Mouse (Mus musculus) neural tube, embryonic 12.5 days (tissue): ENCODE measurements around the gene Axin1. TPM values are rescaled to one million over a fixed set of nuclear protein-coding genes. Genes with fewer than 3 reads are reported as not detected.

ENCODE experiments used
- ATAC-seq: fragments of 200-750 bp; cut with Nextera tagmentation; 2 replicates; pipeline ENCODE4 v1.8.0; 2017; ENCODE audit warnings: low read depth, mild to moderate bottlenecking, moderate TSS enrichment, moderate library complexity; ENCODE audit not compliant: low FRiP score
- H3K27ac ChIP-seq: fragments of 300-500 bp; sonication (generic); 2 replicates; pipeline ENCODE4 v1.5.1; 2016
- H3K27me3 ChIP-seq: fragments of 300-500 bp; sonication (generic); replicated peaks from 2 replicates; pipeline ENCODE4 v1.6.1; 2016; ENCODE audit warnings: mild to moderate bottlenecking
- H3K36me3 ChIP-seq: fragments of 300-500 bp; sonication (generic); 2 replicates; pipeline ENCODE4 v1.6.1; 2016; ENCODE audit warnings: mild to moderate bottlenecking
- H3K4me1 ChIP-seq: fragments of 300-500 bp; sonication (generic); 2 replicates; pipeline ENCODE4 v1.6.1; 2016
- H3K4me2 ChIP-seq: fragments of 300-500 bp; sonication (generic); replicated peaks from 2 replicates; pipeline ENCODE4 v1.6.1; 2016; ENCODE audit warnings: mild to moderate bottlenecking
- H3K4me3 ChIP-seq: fragments of 300-500 bp; sonication (generic); 2 replicates; pipeline ENCODE4 v1.5.1; 2016
- H3K9ac ChIP-seq: fragments of 300-500 bp; sonication (generic); 2 replicates; pipeline ENCODE4 v1.6.1; 2016; ENCODE audit warnings: mild to moderate bottlenecking
- H3K9me3 ChIP-seq: fragments of 300-500 bp; sonication (generic); 2 replicates; pipeline ENCODE4 v1.6.1; 2016; ENCODE audit warnings: mild to moderate bottlenecking
- WGBS: fragments of 180-500 bp; shearing (Covaris S2); methylation state at CpG from one replicate; pipeline ENCODE4 v1.1.7; 2016; 5-methylcytosine and 5-hydroxymethylcytosine counted together
- polyA plus RNA-seq: library from polyadenylated mRNA; unstranded; fragments of >200 nt; fragmentation: Nextera tagmentation; extraction: Ambion mirVana; gene quantifications from 2 replicates; pipeline ENCODE4 v1.2.1, GENCODE M21; 2016

The Axin1 gene
- polyA plus RNA-seq, 1 experiment from 2014 or later = 23.4 TPM

- Histone ChIP-seq H3K4me1 (peaks cover 15% of the 10 kb centered on the region), H3K4me2 (peak overlapping the region; percentile 92), H3K4me3 (peak overlapping the region; percentile 89), H3K9me3 (no peaks in the 10 kb centered on the region), H3K27ac (no peak overlapping the region), H3K27me3 (0 out of 2 replicates have a peak, but pooled peaks cover 3% of the 10 kb centered on the region), H3K9ac (peak overlapping the region; percentile 77), H3K36me3 (peaks cover 43% of the 10 kb centered on the region)
- 88% methylated on average over 7 of the region's 7 CpGs for WGBS
- ATAC-seq = no peak
Measured at GRCm38 (mm10) chr17:26124560-26124959, 13.9 kb upstream of the Axin1 start.

GRCm38 (mm10) chr17:26125226-26125625 lies 13.3 kb upstream of the Axin1 start:
- H3K4me3 ChIP-seq = no peak overlapping the region
- no peak for ATAC-seq
- 95% methylated on average over 10 of the region's 10 CpGs for WGBS
- no peak overlapping the region for H3K27ac ChIP-seq
- H3K9me3 ChIP-seq = no peaks in the 10 kb centered on the region
- peaks cover 50% of the 10 kb centered on the region for H3K36me3 ChIP-seq
- H3K4me2 ChIP-seq = peak overlapping the region; percentile 24
- H3K27me3 ChIP-seq = no peaks in the 10 kb centered on the region
- peaks cover 15% of the 10 kb centered on the region for H3K4me1 ChIP-seq
- H3K9ac ChIP-seq = no peak overlapping the region

- Histone ChIP-seq H3K36me3 (peaks cover 65% of the 10 kb centered on the region), H3K4me2 (no peak overlapping the region), H3K4me1 (no peaks in the 10 kb centered on the region), H3K9ac (no peak overlapping the region), H3K4me3 (no peak overlapping the region), H3K27ac (no peak overlapping the region), H3K27me3 (no peaks in the 10 kb centered on the region), H3K9me3 (no peaks in the 10 kb centered on the region)
- WGBS = 78% methylated on average over 18 of the region's 18 CpGs
- ATAC-seq = no peak
Measured at GRCm38 (mm10) chr17:26131062-26131732, 7.3 kb upstream of the Axin1 start.

- H3K4me2 ChIP-seq = no peak overlapping the region
- WGBS = 91% methylated on average over 18 of the region's 18 CpGs
- no peaks in the 10 kb centered on the region for H3K27me3 ChIP-seq
- no peak overlapping the region for H3K9ac ChIP-seq
- ATAC-seq = no peak
- H3K36me3 ChIP-seq = peaks cover 56% of the 10 kb centered on the region
- no peak overlapping the region for H3K27ac ChIP-seq
- no peak overlapping the region for H3K4me3 ChIP-seq
- H3K4me1 ChIP-seq = no peaks in the 10 kb centered on the region
- no peaks in the 10 kb centered on the region for H3K9me3 ChIP-seq
Measured at GRCm38 (mm10) chr17:26131856-26132853, 6.3 kb upstream of the Axin1 start.

GRCm38 (mm10) chr17:26137106-26137750 lies 1.3 kb upstream of the Axin1 start:
- no peaks in the 10 kb centered on the region for H3K9me3 ChIP-seq
- H3K9ac ChIP-seq = no peak overlapping the region
- 90% methylated on average over 11 of the region's 11 CpGs for WGBS
- no peak overlapping the region for H3K4me3 ChIP-seq
- H3K4me2 ChIP-seq = no peak overlapping the region
- H3K27ac ChIP-seq = no peak overlapping the region
- H3K36me3 ChIP-seq = peaks cover 7% of the 10 kb centered on the region; the same call in 1 of the 2 replicates
- ATAC-seq = no peak
- H3K4me1 ChIP-seq = peaks cover 21% of the 10 kb centered on the region
- H3K27me3 ChIP-seq = no peaks in the 10 kb centered on the region

GRCm38 (mm10) chr17:26137751-26138130 lies 747 bp upstream of the Axin1 start:
- no peaks in the 10 kb centered on the region for H3K9me3 ChIP-seq
- no peak for ATAC-seq

GRCm38 (mm10) chr17:26138901-26139381 lies 453 bp downstream of the Axin1 start:
- Histone ChIP-seq H3K4me1 (peaks cover 21% of the 10 kb centered on the region), H3K9me3 (no peaks in the 10 kb centered on the region), H3K27me3 (no peaks in the 10 kb centered on the region), H3K27ac (peak overlapping the region; percentile 88), H3K4me2 (peak overlapping the region; percentile 90), H3K36me3 (peaks cover 13% of the 10 kb centered on the region), H3K4me3 (peak overlapping the region; percentile 92), H3K9ac (peak overlapping the region; percentile 93)
- peak; percentile 77 for ATAC-seq
- under 1% methylated on average over 58 of the region's 58 CpGs for WGBS

More at GRCm38 (mm10) chr17:26137751-26138130, 747 bp upstream of the Axin1 start:
- Histone ChIP-seq H3K36me3 (peaks cover 5% of the 10 kb centered on the region), H3K4me3 (0 out of 2 replicates have a peak overlapping the region, but pooled peaks have one; percentile 92), H3K9ac (0 out of 2 replicates have a peak overlapping the region, but pooled peaks have one; percentile 42), H3K4me2 (peak overlapping the region; percentile 90), H3K4me1 (peaks cover 21% of the 10 kb centered on the region), H3K27me3 (no peaks in the 10 kb centered on the region), H3K27ac (no peak overlapping the region)
- WGBS = 77% methylated on average over 2 of the region's 2 CpGs

- no peaks in the 10 kb centered on the region for H3K9me3 ChIP-seq
- no peak overlapping the region for H3K27ac ChIP-seq
- no peak overlapping the region for H3K4me3 ChIP-seq
- H3K4me1 ChIP-seq = peaks cover 18% of the 10 kb centered on the region
- H3K27me3 ChIP-seq = no peaks in the 10 kb centered on the region
- no peak overlapping the region for H3K9ac ChIP-seq
- peaks cover 37% of the 10 kb centered on the region for H3K36me3 ChIP-seq
- ATAC-seq = no peak
- WGBS = 93% methylated on average over 4 of the region's 4 CpGs
- no peak overlapping the region for H3K4me2 ChIP-seq
Measured at GRCm38 (mm10) chr17:26142796-26143195, 4.3 kb downstream of the Axin1 start.

- peaks cover 14% of the 10 kb centered on the region for H3K4me1 ChIP-seq
- WGBS = 91% methylated on average over 5 of the region's 5 CpGs
- no peak overlapping the region for H3K27ac ChIP-seq
- no peaks in the 10 kb centered on the region for H3K9me3 ChIP-seq
- no peak overlapping the region for H3K9ac ChIP-seq
- H3K4me2 ChIP-seq = no peak overlapping the region
- H3K36me3 ChIP-seq = peaks cover 43% of the 10 kb centered on the region
- no peak overlapping the region for H3K4me3 ChIP-seq
- no peaks in the 10 kb centered on the region for H3K27me3 ChIP-seq
- no peak for ATAC-seq
Measured at GRCm38 (mm10) chr17:26143386-26143785, 4.9 kb downstream of the Axin1 start.

- Histone ChIP-seq H3K9me3 (no peaks in the 10 kb centered on the region), H3K27me3 (no peaks in the 10 kb centered on the region), H3K27ac (no peak overlapping the region), H3K4me1 (no peaks in the 10 kb centered on the region), H3K4me3 (no peak overlapping the region), H3K4me2 (no peak overlapping the region), H3K36me3 (peaks cover 64% of the 10 kb centered on the region), H3K9ac (no peak overlapping the region)
- 81% methylated on average over 2 of the region's 2 CpGs for WGBS
- ATAC-seq = no peak
Measured at GRCm38 (mm10) chr17:26149056-26149455, 10.6 kb downstream of the Axin1 start.

GRCm38 (mm10) chr17:26151886-26152630 lies 13.6 kb downstream of the Axin1 start:
- H3K4me3 ChIP-seq = no peak overlapping the region
- H3K4me1 ChIP-seq = no peaks in the 10 kb centered on the region
- H3K9me3 ChIP-seq = no peaks in the 10 kb centered on the region
- no peak overlapping the region for H3K27ac ChIP-seq
- no peak overlapping the region for H3K9ac ChIP-seq
- 98% methylated on average over 2 of the region's 2 CpGs for WGBS
- H3K4me2 ChIP-seq = no peak overlapping the region
- peaks cover 50% of the 10 kb centered on the region for H3K36me3 ChIP-seq
- ATAC-seq = no peak
- no peaks in the 10 kb centered on the region for H3K27me3 ChIP-seq
